Mouse (Mus musculus): ENCODE data around the gene Vmn2r16.

Vmn2r16 gene

GRCm38 (mm10) chr5:109329862-109330261 is at the start of gene Vmn2r16:
Gene Vmn2r16 (plus strand): TSS chr5:109330162.
- DNase-seq (ENCODE audit: low read depth in 2 of 2, low spot score in 2 of 2): no peak

DNA sequence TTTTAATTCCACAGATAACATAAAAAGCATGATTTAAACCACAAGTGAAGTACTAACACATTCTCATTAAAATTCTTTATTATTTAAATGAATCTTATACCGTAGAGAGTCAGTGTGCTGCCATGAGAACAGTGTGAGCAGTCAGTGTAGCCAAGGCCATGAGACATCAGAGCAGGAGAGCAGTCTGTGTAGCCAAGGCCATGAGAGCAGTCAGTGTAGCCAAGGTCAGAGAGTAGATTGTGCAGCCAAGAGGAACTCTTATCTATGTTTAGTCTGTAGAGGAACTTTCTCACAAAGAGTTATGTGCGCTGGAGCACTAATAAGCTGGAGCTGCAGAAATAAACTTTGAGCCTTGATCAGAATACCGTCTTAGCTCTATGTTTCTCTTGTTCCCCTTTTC is 35.3 kb upstream of the Vmn2r16 start:
- no peak for DNase-seq (ENCODE audit: low read depth in 2 of 2, low spot score in 2 of 2)

DNA sequence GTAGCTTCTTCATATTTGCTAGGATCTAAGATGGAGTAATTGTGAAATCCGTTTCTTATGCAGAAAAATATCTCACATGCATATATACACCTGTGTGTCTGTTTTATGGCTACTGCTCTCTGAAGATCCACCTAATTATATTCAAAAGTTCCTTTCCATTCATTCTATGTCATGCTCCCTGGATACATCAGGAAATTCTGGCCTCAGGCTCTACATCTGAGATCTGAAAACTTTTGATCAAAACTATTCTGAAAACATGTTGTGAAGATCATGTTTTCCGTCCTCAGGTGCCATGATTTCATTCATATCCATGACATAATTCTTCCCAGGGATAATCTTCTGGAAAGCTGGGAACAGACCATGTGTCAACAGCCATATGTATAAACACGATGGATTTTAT is 32.4 kb upstream of the Vmn2r16 start, which contains the start of gene Vmn2r15:
Gene Vmn2r15, minus strand, starts transcription at position 101 of the 400 bp plus-strand sequence.
- DNase-seq (ENCODE audit: low read depth in 2 of 2, low spot score in 2 of 2): no peak

DNA sequence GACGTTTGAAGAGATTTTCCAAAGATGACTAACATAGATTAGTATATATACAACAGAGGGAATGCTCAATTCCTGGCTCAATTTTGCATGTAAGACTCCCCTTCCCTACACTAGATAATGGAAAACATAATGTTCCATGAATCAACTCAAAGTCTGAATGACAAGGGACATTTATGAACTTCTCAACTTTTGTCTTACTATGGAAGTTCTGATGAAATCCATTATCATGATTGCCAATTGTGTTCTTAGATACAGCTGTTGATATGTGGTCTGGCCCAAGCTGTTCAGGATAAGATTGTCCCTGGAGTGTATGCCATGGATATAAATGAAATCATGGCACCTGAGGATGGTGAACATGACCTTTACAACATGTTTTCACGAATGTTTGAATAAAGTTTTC is 89.4 kb downstream of the Vmn2r16 start, which contains the start of gene Vmn2r17:
Gene Vmn2r17, plus strand, starts transcription at position 301 of the 400 bp plus-strand sequence.
- DNase-seq (ENCODE audit: low read depth in 2 of 2, low spot score in 2 of 2): no peak

All from CD8-positive naive resting alpha-beta T cell, adult 2 months (primary cell).